Mouse (Mus musculus) adrenal gland, adult 2 months (tissue): ENCODE results near the gene Kcns3. TPM values are rescaled to one million over a fixed set of nuclear protein-coding genes. Genes with fewer than 3 reads are reported as not detected.
"Not testable (repeated sequence)": the region's sequence is repeated elsewhere in the genome, so short reads cannot be mapped to it uniquely, and the experiment has no call there.

Source experiments
- DNase-seq: peaks from one replicate; pipeline ENCODE4 v3.0.0; 2021
- polyA plus RNA-seq: library from polyadenylated mRNA; depleted of rRNA; stranded (reverse); fragments of >200 nt; gene quantifications from 2 replicates; pipeline ENCODE4 v1.2.3, GENCODE M21; 2012; rRNA removed
- total RNA-seq, 2 experiments: library from RNA; stranded (reverse); gene quantifications; 2 replicates each; pipeline ENCODE4 v1.2.3; 2021

Gene Kcns3
- total and polyA plus RNA-seq, 3 experiments, result 1.5 to 6.7 (median 3.0) TPM

- DNase-seq, result no peak
Observed at GRCm38 (mm10) chr12:11086866-11087265, 64.0 kb downstream of the Kcns3 start.

- no peak for DNase-seq
Observed at GRCm38 (mm10) chr12:11071079-11071478, 79.8 kb downstream of the Kcns3 start.

DNA sequence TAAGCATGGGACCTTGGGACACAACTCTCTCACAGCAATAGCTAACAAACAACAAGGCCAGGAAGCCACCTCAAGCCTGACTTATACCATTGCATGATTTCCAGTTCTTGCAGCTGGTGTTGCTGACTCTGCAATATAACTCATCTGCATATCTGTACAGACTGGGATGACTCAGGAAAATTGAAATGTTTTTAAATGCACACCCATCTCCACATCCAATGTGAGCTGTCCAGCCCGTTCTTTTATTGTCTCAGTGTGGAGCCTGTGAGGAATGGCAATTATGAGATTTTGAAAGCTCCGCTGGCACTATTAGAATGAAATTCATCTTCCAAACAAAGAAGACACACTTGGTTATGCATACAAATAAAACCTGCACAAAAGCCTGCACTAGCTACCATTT, 84.0 kb downstream of the Kcns3 start:
- no peak for DNase-seq

DNA sequence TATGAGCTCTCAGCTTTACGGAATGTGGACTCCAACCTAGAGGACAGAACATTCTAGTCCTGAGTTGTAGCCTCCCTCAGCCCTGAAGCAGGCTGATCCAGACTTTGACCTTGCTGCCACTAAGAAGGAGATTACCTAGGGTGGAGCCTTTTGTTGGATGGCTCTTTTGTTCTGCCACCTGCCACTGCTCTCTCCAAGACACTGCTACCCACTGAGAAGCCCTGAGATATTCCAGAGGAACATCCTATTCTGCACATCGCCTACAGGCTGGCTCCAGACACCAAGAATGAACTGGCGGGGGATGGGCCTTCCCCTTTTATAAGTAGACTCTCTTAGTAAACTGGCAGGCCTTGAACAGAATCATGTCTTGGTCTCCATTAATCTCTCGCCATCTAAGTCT, 98.2 kb downstream of the Kcns3 start:
- not testable (repeated sequence) for DNase-seq

DNA sequence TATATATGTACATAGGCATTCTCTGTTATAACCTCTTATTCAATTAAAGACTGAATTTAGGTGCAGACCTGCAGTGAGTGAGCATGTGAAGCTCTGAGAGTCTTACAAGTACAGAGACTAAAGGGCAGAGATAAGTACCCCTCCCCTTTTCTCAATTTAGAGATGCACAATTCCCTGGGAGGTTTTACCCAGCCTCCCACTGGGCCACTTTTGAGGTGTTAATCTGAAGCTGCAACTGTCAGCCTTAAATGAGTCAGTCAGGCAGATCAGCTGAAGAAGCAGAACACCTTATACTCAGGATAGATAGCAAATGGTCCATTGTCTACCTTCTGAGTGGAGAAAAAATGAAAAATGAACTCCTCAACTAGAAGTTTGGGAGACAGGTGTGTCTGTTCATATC, 109.0 kb downstream of the Kcns3 start:
- DNase-seq, result no peak

Other genes starting within 250 kb of the Kcns3 start
- gene Msgn1, start 57.9 kb upstream of the Kcns3 start, total RNA-seq, result not detected
- gene Msgn1, start 57.9 kb upstream of the Kcns3 start, polyA plus RNA-seq, result not detected in 2 replicates
- gene Gen1, start 114.7 kb upstream of the Kcns3 start, total RNA-seq, result 1 to 10 TPM in 1 of 2 experiments, under 1 TPM in 1; 0.86 to 1.6 TPM
- not detected in 2 replicates for gene Gen1, start 114.7 kb upstream of the Kcns3 start, polyA plus RNA-seq
- gene Smc6, start 114.8 kb upstream of the Kcns3 start, total RNA-seq, result 10 to 100 TPM; 23.3 to 29.0 TPM
- gene Smc6, start 114.8 kb upstream of the Kcns3 start, polyA plus RNA-seq, result 1.0 and 1.1 TPM in 2 replicates